Mouse (Mus musculus): ENCODE measurements around the gene Slc29a1. TPM values are rescaled to one million over a fixed set of nuclear protein-coding genes. Genes with fewer than 3 reads are reported as not detected.

Gene Slc29a1
- total RNA-seq, 2 experiments from 2014 or later: 75.0 to 80.7 TPM

- intact Hi-C loops (cut with DNase I): loop anchor here (2.0 kb wide), 1 partner anchor 34 kb away; no protein-coding TSS in a partner anchor
- DNase-seq: peak; percentile 70 to 73
These were observed 6.6 kb downstream of the Slc29a1 start for GRCm38 (mm10) chr17:45592606-45593431.

GRCm38 (mm10) chr17:45591701-45592605, 7.5 kb downstream of the Slc29a1 start:
- intact Hi-C loops (cut with DNase I): loop anchor here (2.0 kb wide), 1 partner anchor 35 kb away; no protein-coding TSS in a partner anchor
- DNase-seq: peak; percentile 74 to 79

GRCm38 (mm10) chr17:45590410-45590809, 9.0 kb downstream of the Slc29a1 start:
- no peak for DNase-seq
- intact Hi-C loops (cut with DNase I): no loop called here

- DNase-seq: no peak
These were observed 9.6 kb downstream of the Slc29a1 start for GRCm38 (mm10) chr17:45589844-45590243.

GRCm38 (mm10) chr17:45589236-45589635, 10.2 kb downstream of the Slc29a1 start:
- intact Hi-C loops (cut with DNase I): no loop called here

More at GRCm38 (mm10) chr17:45589844-45590243, 9.6 kb downstream of the Slc29a1 start:
- intact Hi-C loops (cut with DNase I): no loop called here

DNA sequence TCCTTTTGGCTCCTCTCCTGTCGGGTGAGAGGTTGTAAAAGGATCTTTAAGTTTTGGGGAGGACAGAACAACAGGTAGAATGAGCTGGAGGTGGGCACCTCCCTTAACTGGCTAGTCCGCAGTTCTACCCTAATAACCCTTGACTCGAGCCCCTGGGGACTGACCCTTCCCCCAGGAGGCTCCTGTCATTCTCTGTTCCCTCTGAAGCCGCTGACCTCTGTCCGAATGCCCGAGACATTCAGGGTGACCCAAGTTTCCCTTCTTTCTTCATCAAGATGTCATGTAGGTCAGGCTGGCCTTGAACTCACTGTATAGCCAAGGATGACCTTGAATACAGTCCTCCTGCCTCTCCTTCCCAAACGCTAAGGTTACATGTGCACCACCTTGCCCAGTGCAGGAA, 11.0 kb downstream of the Slc29a1 start:
- DNase-seq: no peak
- intact Hi-C loops (cut with DNase I): no loop called here

More at GRCm38 (mm10) chr17:45589236-45589635, 10.2 kb downstream of the Slc29a1 start:
- no peak for DNase-seq

GRCm38 (mm10) chr17:45586449-45586837, 13.0 kb downstream of the Slc29a1 start:
- DNase-seq: peak in 1 of 2 experiments; percentile 55

GRCm38 (mm10) chr17:45585725-45586448, 13.5 kb downstream of the Slc29a1 start:
- intact Hi-C loops (cut with DNase I): no loop called here
- DNase-seq: no peak

More at GRCm38 (mm10) chr17:45586449-45586837, 13.0 kb downstream of the Slc29a1 start:
- intact Hi-C loops (cut with DNase I): no loop called here

- intact Hi-C loops (cut with DNase I): loop anchor here (1.0 to 5.0 kb wide), 2 partner anchors 44 to 132 kb away; no protein-coding TSS in a partner anchor
- DNase-seq: peak; percentile 87 to 92
These were observed 14.3 kb downstream of the Slc29a1 start for GRCm38 (mm10) chr17:45584939-45585678.

DNA sequence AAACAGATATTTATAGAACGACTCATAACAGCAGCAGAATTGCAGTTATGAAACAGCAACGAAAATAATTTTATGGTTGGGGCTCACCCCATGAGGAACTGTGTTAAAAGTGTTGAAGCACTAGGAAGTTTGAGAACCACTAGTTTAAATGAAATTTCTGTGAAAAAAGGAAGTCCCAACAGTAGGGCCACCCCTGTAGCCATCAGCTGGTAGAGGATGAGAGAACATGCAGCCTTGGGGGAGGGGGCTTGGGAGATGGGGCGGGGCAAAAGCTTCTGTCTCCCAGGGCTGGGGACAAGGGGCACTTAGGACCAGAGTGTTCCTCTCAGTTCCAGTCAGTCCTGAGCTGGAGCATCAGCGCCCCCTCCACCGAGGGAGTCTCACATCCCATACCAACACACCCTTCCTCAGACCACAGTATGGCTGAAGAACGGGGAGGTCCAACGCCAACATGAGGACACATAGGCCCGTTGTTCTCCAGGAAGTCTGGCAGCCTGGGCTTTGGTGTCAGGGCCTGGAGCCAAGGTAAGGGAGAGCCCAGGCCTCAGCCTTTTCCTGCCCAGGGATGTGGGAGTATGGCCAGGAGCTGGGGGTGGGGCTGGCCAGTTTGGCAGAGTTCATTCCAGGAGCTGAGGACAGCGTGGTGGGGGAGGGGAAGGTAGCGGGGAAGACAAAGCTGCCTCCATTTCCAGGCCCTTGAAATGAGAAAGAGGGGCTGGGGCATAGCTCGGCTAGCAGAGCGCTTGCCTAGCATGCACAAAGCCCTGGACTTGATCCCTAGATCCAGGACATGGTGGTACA, 15.1 kb downstream of the Slc29a1 start:
- peak; percentile 92 to 95 for DNase-seq
- intact Hi-C loops (cut with DNase I): loop anchor here (1.0 to 5.0 kb wide), 2 partner anchors 45 to 133 kb away; no protein-coding TSS in a partner anchor

DNA sequence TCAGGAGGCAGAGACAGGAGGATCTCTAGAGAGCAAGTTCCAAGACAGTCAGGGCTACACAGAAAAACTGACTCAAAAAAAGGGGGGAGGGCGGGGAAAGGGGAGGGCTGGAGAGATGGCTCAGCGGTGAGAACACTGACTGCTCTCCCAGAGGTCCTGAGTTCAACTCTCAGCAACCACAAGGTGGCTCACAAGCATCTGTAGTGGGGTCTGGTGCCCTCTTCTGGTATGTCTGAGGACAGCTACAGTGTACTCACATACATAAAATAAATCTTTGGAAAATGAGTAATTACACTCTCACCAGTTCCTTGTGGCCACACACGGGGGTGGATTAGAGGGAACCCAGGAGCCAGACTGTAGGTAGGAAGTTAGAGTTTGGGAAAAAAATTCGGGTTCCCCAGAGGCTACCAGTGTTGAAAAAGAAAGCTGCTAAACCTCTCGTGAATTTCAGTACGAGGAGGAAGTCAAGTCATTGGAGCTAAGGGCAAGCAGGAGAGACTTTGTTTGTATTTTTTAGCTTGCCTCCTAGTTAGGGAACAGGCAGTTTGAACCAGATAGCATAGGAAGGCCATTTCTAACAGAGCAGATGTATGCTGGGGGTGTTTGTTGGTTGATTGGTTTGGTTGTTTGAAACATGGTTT, 16.6 kb downstream of the Slc29a1 start:
- intact Hi-C loops (cut with DNase I): loop anchor here (2.0 to 5.0 kb wide), 2 partner anchors 14 to 134 kb away; no protein-coding TSS in a partner anchor
- DNase-seq: no peak

GRCm38 (mm10) chr17:45582188-45582587, 17.2 kb downstream of the Slc29a1 start:
- no peak for DNase-seq
- intact Hi-C loops (cut with DNase I): loop anchor here (2.0 to 5.0 kb wide), 2 partner anchors 15 to 135 kb away; no protein-coding TSS in a partner anchor

DNA sequence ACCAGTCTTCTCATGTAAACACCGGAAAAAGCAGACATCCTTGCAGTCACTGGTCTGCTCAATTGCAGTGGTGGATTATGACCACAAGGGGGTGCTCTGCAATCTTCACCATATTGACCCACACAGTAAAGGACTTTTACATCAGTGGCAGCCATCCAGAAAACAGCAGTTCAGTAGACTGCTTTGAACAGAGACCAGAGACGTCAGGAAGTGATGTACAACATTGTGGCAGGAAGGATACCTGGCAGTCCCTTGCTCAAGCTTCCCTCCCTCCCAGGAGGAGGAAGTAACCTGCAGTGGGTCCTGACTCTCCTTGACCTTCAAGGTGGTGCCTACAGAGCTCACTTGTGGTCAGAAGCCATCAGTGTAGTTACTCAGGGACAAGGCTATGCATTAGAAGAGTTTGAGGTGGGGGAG, 17.8 kb downstream of the Slc29a1 start:
- intact Hi-C loops (cut with DNase I): loop anchor here (2.0 to 5.0 kb wide), 2 partner anchors 61 to 136 kb away; no protein-coding TSS in a partner anchor
- peak; percentile 73 to 81 for DNase-seq

DNA sequence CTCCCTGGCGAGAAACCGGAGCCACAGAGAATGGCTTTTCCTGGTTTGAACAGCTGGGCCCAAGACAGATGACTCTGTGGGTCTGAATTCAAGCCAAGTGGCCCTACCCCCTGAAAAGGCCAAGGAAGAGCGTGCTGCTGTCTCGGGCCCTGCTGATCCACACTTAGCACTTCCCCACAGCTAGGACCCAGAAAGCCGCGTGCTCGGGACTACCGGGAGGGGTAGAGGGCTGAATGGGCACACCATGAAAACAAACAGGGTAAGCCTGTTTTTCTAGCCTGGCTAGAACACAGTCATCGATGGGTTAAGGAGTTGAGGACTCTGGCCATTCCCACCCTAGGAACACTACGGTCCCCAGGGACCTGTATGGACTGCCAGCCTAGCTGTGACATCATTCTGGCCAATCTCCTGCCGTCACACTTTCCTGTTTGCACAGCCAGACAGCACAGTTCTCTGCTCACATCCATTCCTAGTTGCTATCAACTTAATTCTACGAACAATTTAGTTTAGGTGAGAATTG, 18.4 kb downstream of the Slc29a1 start:
- peak in 1 of 2 experiments; percentile 55 for DNase-seq
- intact Hi-C loops (cut with DNase I): loop anchor here (2.0 to 5.0 kb wide), 2 partner anchors 62 to 136 kb away; no protein-coding TSS in a partner anchor

- no peak for DNase-seq
- intact Hi-C loops (cut with DNase I): no loop called here
These were observed 19.9 kb downstream of the Slc29a1 start for GRCm38 (mm10) chr17:45579554-45579953.

GRCm38 (mm10) chr17:45578843-45579242, 20.6 kb downstream of the Slc29a1 start:
- no peak for DNase-seq
- intact Hi-C loops (cut with DNase I): no loop called here

DNA sequence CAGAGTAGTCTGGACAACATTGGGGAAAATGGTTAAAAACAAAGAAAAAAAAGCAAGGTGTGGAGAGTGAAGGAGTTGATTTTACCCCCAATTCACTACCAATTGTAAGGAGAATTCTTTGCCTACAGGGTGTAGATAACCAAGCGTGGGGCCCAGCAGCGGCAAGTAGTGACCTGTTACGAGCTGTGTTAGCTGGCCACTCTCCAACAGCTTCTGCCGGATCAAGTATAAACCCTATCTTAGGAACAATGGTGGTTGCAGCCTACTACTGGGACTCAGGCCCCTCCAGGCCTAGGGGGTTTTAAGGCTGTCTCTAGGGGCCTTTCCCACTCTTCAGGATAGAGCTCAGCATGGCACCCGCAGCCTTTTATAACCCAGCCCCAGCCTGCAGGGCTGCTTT, 21.2 kb downstream of the Slc29a1 start:
- DNase-seq: no peak
- intact Hi-C loops (cut with DNase I): no loop called here
